Mouse (Mus musculus) hindbrain, embryonic 15.5 days (tissue): Measurements from ENCODE around the gene Ankrd12. TPM values are rescaled to one million over a fixed set of nuclear protein-coding genes. Genes with fewer than 3 reads are reported as not detected.

ENCODE experiments used
- ATAC-seq: fragments of 200-750 bp; cut with Nextera tagmentation; 2 replicates; pipeline ENCODE4 v1.8.0; 2017; ENCODE audit warnings: low read depth, moderate number of reproducible peaks, moderate TSS enrichment; ENCODE audit not compliant: low FRiP score
- H3K27ac ChIP-seq: fragments of 300-500 bp; sonication (generic); replicated peaks from 2 replicates; pipeline ENCODE4 v1.5.1; 2015; ENCODE audit warnings: mild to moderate bottlenecking, inconsistent platforms
- H3K27me3 ChIP-seq: fragments of 300-500 bp; sonication (generic); 2 replicates; pipeline ENCODE4 v1.6.1; 2015; ENCODE audit warnings: control low read depth, inconsistent platforms
- H3K36me3 ChIP-seq: fragments of 300-500 bp; sonication (generic); 2 replicates; pipeline ENCODE4 v1.6.1; 2015; ENCODE audit warnings: control low read depth, inconsistent platforms
- H3K4me1 ChIP-seq: fragments of 300-500 bp; sonication (generic); replicated peaks from 2 replicates; pipeline ENCODE4 v1.6.1; 2015; ENCODE audit warnings: control low read depth, inconsistent platforms
- H3K4me2 ChIP-seq: fragments of 300-500 bp; sonication (generic); 2 replicates; pipeline ENCODE4 v1.6.1; 2015; ENCODE audit warnings: moderate library complexity, mild to moderate bottlenecking, inconsistent platforms
- H3K4me3 ChIP-seq: fragments of 300-500 bp; sonication (generic); 2 replicates; pipeline ENCODE4 v1.5.1; 2015; ENCODE audit warnings: mild to moderate bottlenecking, inconsistent platforms
- H3K9ac ChIP-seq: fragments of 300-500 bp; sonication (generic); 2 replicates; pipeline ENCODE4 v1.6.1; 2015; ENCODE audit warnings: inconsistent platforms
- H3K9me3 ChIP-seq: fragments of 300-500 bp; sonication (generic); 2 replicates; pipeline ENCODE4 v1.6.1; 2016; ENCODE audit warnings: control low read depth, inconsistent platforms
- WGBS: fragments of 180-500 bp; shearing (Covaris S2); methylation state at CpG from one replicate; pipeline ENCODE4 v1.1.7; 2015; 5-methylcytosine and 5-hydroxymethylcytosine counted together
- polyA plus RNA-seq: library from polyadenylated mRNA; unstranded; fragments of >200 nt; fragmentation: Nextera tagmentation; extraction: Ambion mirVana; gene quantifications from 2 replicates; pipeline ENCODE4 v1.2.1, GENCODE M21; 2015

The Ankrd12 gene
- polyA plus RNA-seq, 1 experiment from 2014 or later: 154 TPM

DNA sequence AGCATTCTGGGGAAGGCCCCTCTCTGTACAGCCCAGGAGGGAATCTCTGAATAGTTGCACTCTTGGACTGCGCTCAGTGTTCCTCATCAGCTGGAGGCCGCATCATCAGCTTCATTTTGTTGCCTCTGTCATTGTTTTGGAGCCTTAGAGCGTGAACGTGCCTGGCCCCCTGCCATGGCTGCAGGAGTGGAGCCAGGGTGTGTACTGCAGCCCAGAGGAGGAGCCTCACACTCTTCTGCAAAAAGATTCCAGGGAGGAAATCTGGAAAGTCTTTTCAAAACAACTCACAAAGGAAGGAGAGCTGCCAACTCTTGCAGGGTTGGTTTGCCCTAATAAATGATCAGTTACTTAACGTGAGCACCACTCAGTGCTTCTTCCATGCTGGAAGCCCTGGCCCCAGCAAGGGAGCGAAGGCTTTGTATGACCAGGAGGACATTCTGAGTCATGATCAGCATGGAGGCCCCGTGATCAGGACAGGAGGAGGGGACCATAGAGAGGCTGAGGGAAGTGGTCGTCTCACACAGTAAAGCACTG lies 160.7 kb downstream of the Ankrd12 start:
- peak overlapping the region; percentile 68 for H3K27ac ChIP-seq
- no peaks in the 10 kb centered on the region for H3K9me3 ChIP-seq
- 0 out of 2 replicates have a peak overlapping the region, but pooled peaks have one; percentile 10 for H3K9ac ChIP-seq
- ATAC-seq: peak; percentile 94
- no peak overlapping the region for H3K4me3 ChIP-seq
- no peaks in the 10 kb centered on the region for H3K36me3 ChIP-seq
- WGBS: 8% methylated on average over 8 of the region's 8 CpGs
- H3K4me2 ChIP-seq: peak overlapping the region; percentile 26
- no peaks in the 10 kb centered on the region for H3K27me3 ChIP-seq
- H3K4me1 ChIP-seq: 0 out of 2 replicates have a peak, but pooled peaks cover 4% of the 10 kb centered on the region

Other genes starting within 250 kb of the Ankrd12 start
- gene Ralbp1, start 191.3 kb downstream of the Ankrd12 start, polyA plus RNA-seq: 58.0 and 62.9 TPM in 2 replicates
- 51.2 and 55.5 TPM in 2 replicates for gene Twsg1, start 125.9 kb downstream of the Ankrd12 start, polyA plus RNA-seq
- gene Ndufv2, start 24.5 kb upstream of the Ankrd12 start, polyA plus RNA-seq: 375 and 385 TPM in 2 replicates
- gene Washc1, start 34.5 kb upstream of the Ankrd12 start, polyA plus RNA-seq: 43.6 and 47.9 TPM in 2 replicates
- 6.9 and 7.3 TPM in 2 replicates for gene Ddx11, start 46.4 kb upstream of the Ankrd12 start, polyA plus RNA-seq